Mouse (Mus musculus): Measurements from ENCODE around the gene Gpcpd1.

GRCm38 (mm10) chr2:132579689-132580088, 7.8 kb downstream of the Gpcpd1 start:
- TF ChIP-seq POLR2A (IDR thresholded peaks at IDR 0.05; ENCODE audit: control insufficient read depth, low read depth, low read length) (no peak), CTCF (IDR thresholded peaks at IDR 0.05; ENCODE audit: control insufficient read depth, insufficient read depth, insufficient replicate concordance, low read depth, low read length) (no peak)

All from testis, adult 2 months (tissue).